Comparison of ENCODE assay signal across 19 mouse cellular contexts in the genomic region with DNA sequence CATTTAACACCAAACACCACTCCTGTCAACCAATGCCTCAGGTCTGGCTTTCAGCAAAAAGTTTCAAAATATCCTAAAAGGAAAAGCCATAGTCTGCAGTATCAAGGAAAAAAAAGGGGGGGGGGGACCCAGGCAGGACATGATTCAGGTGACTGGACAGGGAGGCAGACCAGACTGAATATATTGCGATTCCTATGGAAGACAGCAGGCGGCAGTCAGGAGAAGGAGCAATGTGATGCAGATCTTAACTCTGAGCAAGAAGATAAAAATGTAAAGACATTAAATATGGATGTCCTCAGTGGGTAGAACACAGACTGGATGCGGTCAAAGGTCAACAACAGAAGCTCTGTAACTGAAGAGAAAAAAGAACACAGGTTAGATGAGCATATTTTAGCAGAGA. TPM values are rescaled to one million over a fixed set of nuclear protein-coding genes. Genes with fewer than 3 reads are reported as not detected.
A peak's percentile ranks its signal among the peaks of the same experiment; 100 is the strongest.
DNase-seq lines count a peak whose midpoint lies in the region; TF ChIP-seq lines count a peak whose summit lies in the region.
"Had no signal": no experiment of that assay in that cellular context is flagged by ENCODE, and none has a peak within 500 bp of the region (broad histone marks: within the 10 kb centered on the region; RNA-seq: fewer than 3 reads in every experiment).

No protein-coding gene starts in this region.

- DNase-seq in heart, adult 11 months = peak; percentile 68
- no peak for DNase-seq in heart, adult 9 months (ENCODE audit: low spot score in 2 of 2)
- no peak for DNase-seq in left cerebral cortex, adult 2 months (ENCODE audit: extremely low spot score in 1 of 2, low spot score in 2 of 2)
- no peak for DNase-seq in left cerebral cortex, adult 18-20 months (ENCODE audit: low spot score in 2 of 2)
- DNase-seq in 416B (ENCODE audit: low read depth) (peak; percentile 19), R1 (ENCODE audit: low read depth, low spot score) (peak; percentile 41)
- DNase-seq in urinary bladder, adult 2 months (ENCODE audit: low spot score) = no peak
- DNase-seq: adrenal gland, postnatal 25 days; cerebellum, adult 18-20 months; gastrocnemius, postnatal 14 days; heart, postnatal 10 days; layer of hippocampus, postnatal 36 days; thymus, postnatal 25 days had no signal

- TF ChIP-seq CTCF in left cerebral cortex, adult 2 months (IDR thresholded peaks at IDR 0.05) = peak; percentile 35

- H3K4me3 ChIP-seq in left cerebral cortex, adult 2 months = no peak overlapping the region
- H3K4me3 ChIP-seq: forebrain, embryonic 13.5 days; kidney, embryonic 15.5 days; limb, embryonic 15.5 days; lung, embryonic 15.5 days; midbrain, embryonic 12.5 days; neural tube, embryonic 13.5 days had no signal

- H3K27ac ChIP-seq in left cerebral cortex, adult 2 months = no peak overlapping the region
- H3K27ac ChIP-seq: kidney, embryonic 15.5 days; limb, embryonic 15.5 days; lung, embryonic 15.5 days; midbrain, embryonic 12.5 days had no signal

- intact Hi-C loops in left cerebral cortex, adult 2 months (cut with DNase I) = loop anchor here (10.0 kb wide), 1 partner anchor 859 kb away; no protein-coding TSS in a partner anchor

RNA-seq across cellular contexts. Expression of a gene that starts 47.3 kb away (rescaled TPM):
- 10 to 100 TPM; 62.6 to 66.0 TPM for total RNA-seq in left cerebral cortex, adult 2 months (2021)
- 10 to 100 TPM; 46.6 to 54.5 TPM for total RNA-seq in left cerebral cortex, adult 18-20 months (2021)
- 6.2 and 7.2 TPM in 2 replicates for polyA plus RNA-seq in urinary bladder, adult 2 months (2012; rRNA removed)

Comparison
In these comparisons a context has a peak if more than half of its experiments do, and no peak if none do; other contexts are left out.
1. DNase-seq: peak in heart, adult 11 months (single experiment), 416B (single experiment) and R1 (single experiment); none in heart, adult 9 months (0 of 2), left cerebral cortex, adult 2 months (0 of 2), left cerebral cortex, adult 18-20 months (0 of 2) and urinary bladder, adult 2 months (single experiment).